In the genomic region with DNA sequence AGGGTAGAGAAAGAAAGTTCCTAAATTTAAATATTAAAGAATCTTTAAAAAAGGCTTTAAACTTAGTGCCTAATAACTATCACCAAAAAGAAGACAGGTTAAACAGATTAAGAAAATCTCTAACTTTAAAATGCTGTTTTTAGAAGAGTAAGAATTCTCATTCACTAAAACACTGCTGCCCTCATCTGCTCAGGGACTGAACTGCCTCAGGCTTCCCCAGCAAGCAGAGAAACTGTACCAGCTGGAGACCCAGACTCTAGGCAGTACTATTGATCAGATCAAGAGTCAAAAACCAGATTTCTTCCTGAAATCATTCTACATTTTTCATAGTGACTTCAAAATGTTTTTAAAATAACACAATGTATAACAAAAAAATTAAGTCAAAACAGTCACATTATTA, we compare ENCODE assay signal across 8 mouse cellular contexts. TPM values are rescaled to one million over a fixed set of nuclear protein-coding genes. Genes with fewer than 3 reads are reported as not detected.
DNase-seq lines count a peak whose midpoint lies in the region; TF ChIP-seq lines count a peak whose summit lies in the region.

No protein-coding gene starts in this region.

- no peak overlapping the region for H3K4me3 ChIP-seq in cerebellum, adult 2 months (replicated peaks; ENCODE audit: insufficient read depth, low read depth, low read length)
- no peak overlapping the region for H3K4me3 ChIP-seq in left cerebral cortex, adult 2 months

- no peak overlapping the region for H3K27ac ChIP-seq in cerebellum, adult 2 months (ENCODE audit: insufficient read depth, low read length)
- no peak overlapping the region for H3K27ac ChIP-seq in left cerebral cortex, adult 2 months

- intact Hi-C loops in left cerebral cortex, adult 2 months (cut with DNase I) = no loop called here
- intact Hi-C loops in left cerebral cortex, postnatal 36 days (cut with DNase I) = loop anchor here (2.0 kb wide), 1 partner anchor 78 kb away; no protein-coding TSS in a partner anchor

- peak; percentile 31; the same call in 1 of the 2 replicates for TF ChIP-seq CTCF in cerebellum, adult 2 months (IDR thresholded peaks at IDR 0.05; ENCODE audit: borderline replicate concordance, insufficient read depth, low read depth, low read length)
- TF ChIP-seq CTCF in left cerebral cortex, adult 2 months (IDR thresholded peaks at IDR 0.05) = peak; percentile 82

- no peak for TF ChIP-seq POLR2A in cerebellum, adult 2 months (IDR thresholded peaks at IDR 0.05; ENCODE audit: borderline replicate concordance, insufficient read depth, low read length)

- no peak for DNase-seq in cerebellum, adult 2 months
- DNase-seq in cerebellum, adult 9-11 months = no peak
- peak in 1 of 2 experiments; percentile 23 for DNase-seq in left cerebral cortex, adult 2 months (ENCODE audit: extremely low spot score in 1 of 2, low spot score in 2 of 2)
- DNase-seq in left cerebral cortex, postnatal 36 days (ENCODE audit: low spot score in 2 of 2) = no peak
- DNase-seq in ES-CJ7 (ENCODE audit: low read depth, low spot score) = peak; percentile 8
- peak; percentile 19 to 57 for DNase-seq in layer of hippocampus, adult 18-20 months (ENCODE audit: low spot score in 2 of 2)
- peak; percentile 27 to 31 for DNase-seq in thymus, postnatal 36 days
- DNase-seq in gastrocnemius, postnatal 4 days (ENCODE audit: low spot score in 2 of 2) = no peak

- H3K4me1 ChIP-seq in cerebellum, adult 2 months (ENCODE audit: control insufficient read depth, insufficient read depth, low read length) = no peaks in the 10 kb centered on the region

- H3K27me3 ChIP-seq in cerebellum, adult 2 months (ENCODE audit: control insufficient read depth, insufficient read depth, low read length) = no peaks in the 10 kb centered on the region

RNA-seq across cellular contexts. Expression of a gene that starts 5.5 kb away (rescaled TPM):
- polyA plus RNA-seq in cerebellum, adult 2 months (2012; rRNA removed) = 71.7 and 84.0 TPM in 2 replicates
- 100 to 1,000 TPM; 226 to 242 TPM for total RNA-seq in left cerebral cortex, adult 2 months (2021)
- total RNA-seq in left cerebral cortex, postnatal 36 days (2021) = 100 to 1,000 TPM; 151 to 237 TPM
- total RNA-seq in layer of hippocampus, adult 18-20 months (2021) = 100 to 1,000 TPM; 290 to 310 TPM
- total RNA-seq in gastrocnemius, postnatal 4 days (2021) = 100 to 1,000 TPM; 716 to 892 TPM

RNA-seq across cellular contexts. Expression of a gene that starts 29.0 kb away (rescaled TPM):
- 20.7 and 21.0 TPM in 2 replicates for polyA plus RNA-seq in cerebellum, adult 2 months (2012; rRNA removed)
- 10 to 100 TPM; 58.0 to 58.1 TPM for total RNA-seq in left cerebral cortex, adult 2 months (2021)
- total RNA-seq in left cerebral cortex, postnatal 36 days (2021) = 10 to 100 TPM; 56.4 to 60.2 TPM
- 10 to 100 TPM; 49.7 to 52.6 TPM for total RNA-seq in layer of hippocampus, adult 18-20 months (2021)
- 10 to 100 TPM; 24.6 to 26.7 TPM for total RNA-seq in gastrocnemius, postnatal 4 days (2021)

RNA-seq across cellular contexts. Expression of a gene that starts 55.9 kb away (rescaled TPM):
- polyA plus RNA-seq in cerebellum, adult 2 months (2012; rRNA removed) = 5.1 and 5.2 TPM in 2 replicates
- total RNA-seq in left cerebral cortex, adult 2 months (2021) = under 1 TPM in 1 of 2 experiments, not detected in 1; 0.37 TPM
- total RNA-seq in left cerebral cortex, postnatal 36 days (2021) = under 1 TPM in 1 of 2 experiments, not detected in 1; 0.16 TPM
- under 1 TPM; 0.86 to 0.92 TPM for total RNA-seq in layer of hippocampus, adult 18-20 months (2021)
- total RNA-seq in gastrocnemius, postnatal 4 days (2021) = 1 to 10 TPM; 1.4 to 1.6 TPM

Comparison
In these comparisons a context has a peak if more than half of its experiments do, and no peak if none do; other contexts are left out.
1. DNase-seq: peak in ES-CJ7 (single experiment), layer of hippocampus, adult 18-20 months (2 of 2) and thymus, postnatal 36 days (2 of 2); none in cerebellum, adult 2 months (0 of 2), cerebellum, adult 9-11 months (single experiment), left cerebral cortex, postnatal 36 days (0 of 2) and gastrocnemius, postnatal 4 days (0 of 2).